Mouse (Mus musculus): ENCODE results near the gene Tmem199. TPM values are rescaled to one million over a fixed set of nuclear protein-coding genes. Genes with fewer than 3 reads are reported as not detected.

Tmem199 gene
- polyA plus RNA-seq, 1 experiment, result 20.5 TPM

DNA sequence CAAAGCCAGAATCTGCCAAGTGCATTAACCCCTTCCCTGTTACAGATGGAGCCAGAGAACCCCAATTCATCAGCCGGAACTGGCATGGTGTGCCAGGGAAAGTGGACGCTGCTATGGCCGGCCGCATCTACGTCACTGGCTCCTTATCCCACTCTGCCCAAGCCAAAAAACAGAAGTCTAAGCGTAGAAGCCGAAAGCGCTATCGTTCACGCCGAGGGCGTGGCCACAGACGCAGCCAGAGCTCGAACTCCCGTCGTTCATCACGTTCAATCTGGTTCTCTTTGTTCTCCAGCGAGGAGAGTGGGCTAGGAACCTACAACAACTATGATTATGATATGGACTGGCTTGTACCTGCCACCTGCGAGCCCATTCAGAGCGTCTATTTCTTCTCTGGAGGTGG is 10.4 kb downstream of the Tmem199 start:
- TF ChIP-seq GATA1 (IDR thresholded peaks at IDR 0.05; ENCODE audit: low read length), result no peak

- no peak for TF ChIP-seq GATA1 (IDR thresholded peaks at IDR 0.05; ENCODE audit: low read length)
These were observed 11.3 kb downstream of the Tmem199 start for GRCm38 (mm10) chr11:78500623-78501202.

DNA sequence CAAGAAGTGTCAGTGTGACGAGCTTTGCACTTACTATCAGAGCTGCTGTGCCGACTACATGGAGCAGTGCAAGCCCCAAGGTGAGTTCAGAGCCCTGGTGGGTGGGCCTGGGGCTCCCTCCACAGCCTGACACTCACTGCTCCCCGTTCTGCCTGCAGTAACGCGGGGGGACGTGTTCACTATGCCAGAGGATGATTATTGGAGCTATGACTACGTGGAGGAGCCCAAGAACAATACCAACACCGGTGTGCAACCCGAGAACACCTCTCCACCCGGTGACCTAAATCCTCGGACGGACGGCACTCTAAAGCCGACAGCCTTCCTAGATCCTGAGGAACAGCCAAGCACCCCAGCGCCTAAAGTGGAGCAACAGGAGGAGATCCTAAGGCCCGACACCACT is 12.4 kb downstream of the Tmem199 start:
- TF ChIP-seq GATA1 (IDR thresholded peaks at IDR 0.05; ENCODE audit: low read length), result no peak

DNA sequence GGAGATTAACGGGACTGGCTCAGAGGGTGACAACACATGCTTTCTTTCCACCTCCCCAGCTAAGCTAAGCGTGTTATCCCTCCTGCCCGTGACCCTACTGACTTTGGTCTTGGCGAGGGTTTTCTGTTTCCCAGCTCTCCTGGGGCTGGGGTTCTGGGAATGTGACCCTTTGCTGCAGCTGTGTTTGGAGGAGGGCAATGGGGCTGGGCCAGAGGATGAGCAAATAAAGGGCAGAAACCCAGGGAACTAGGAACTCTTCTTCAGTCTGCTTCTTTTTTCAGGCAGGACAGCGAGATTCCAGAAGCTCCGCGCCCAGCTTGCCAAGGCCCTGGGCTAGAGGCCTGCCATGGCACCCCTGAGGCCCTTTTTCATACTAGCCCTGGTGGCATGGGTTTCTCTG is 13.0 kb downstream of the Tmem199 start, which contains the start of gene Vtn:
TSS of gene Vtn (plus strand) at position 88 of the 400 bp plus-strand sequence.
- TF ChIP-seq GATA1 (IDR thresholded peaks at IDR 0.05; ENCODE audit: low read length), result no peak

DNA sequence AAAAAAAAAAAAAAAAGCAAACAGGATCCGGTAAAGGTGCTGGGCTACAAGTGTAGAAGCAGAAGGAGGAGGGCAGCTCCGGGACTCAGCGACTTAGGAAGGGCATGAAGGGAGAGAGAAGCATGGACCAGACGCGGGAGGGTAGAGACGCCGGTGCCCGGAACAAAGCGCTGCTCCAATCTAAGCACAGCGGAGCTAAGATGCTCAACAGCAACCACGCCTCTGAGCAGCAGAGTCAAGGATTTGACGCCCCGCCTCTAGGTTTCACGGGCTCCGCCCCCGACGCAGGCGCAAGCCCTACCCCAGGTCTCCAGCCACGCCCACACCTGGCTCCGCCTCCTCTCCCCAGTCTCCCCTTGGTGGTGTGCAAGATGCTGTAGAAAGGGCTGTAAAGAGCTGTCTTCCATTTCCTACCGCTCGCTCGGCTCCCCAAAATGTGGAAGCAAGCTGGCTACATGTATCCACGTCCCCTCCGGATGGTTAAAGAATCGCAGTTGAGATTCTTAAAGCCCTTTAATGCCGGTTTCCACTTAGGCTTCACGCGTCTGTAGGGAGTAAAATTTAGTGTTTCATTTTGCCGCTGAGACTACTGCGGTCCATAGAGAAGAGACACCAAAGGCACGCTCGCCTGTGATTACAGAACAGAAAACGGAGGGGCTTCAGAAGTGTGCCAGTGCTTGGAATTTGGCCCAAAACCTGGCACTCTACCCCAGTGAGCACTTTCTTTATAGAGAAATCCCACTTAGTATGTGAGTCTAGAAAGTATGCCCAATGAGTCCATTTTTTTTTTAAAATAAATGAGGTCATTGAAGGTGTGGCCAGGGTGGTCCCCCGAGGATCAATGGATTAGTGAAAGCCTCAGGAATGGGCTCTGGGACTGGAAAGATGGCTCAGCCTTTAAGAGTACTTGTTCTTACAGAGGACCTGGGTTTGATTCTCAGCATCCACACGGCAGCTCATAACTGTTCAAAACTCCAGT is 14.1 kb downstream of the Tmem199 start, which contains the start of gene Sarm1:
TSS of gene Sarm1 (minus strand) at position 211 of the 979 bp plus-strand sequence.
- no peak for TF ChIP-seq GATA1 (IDR thresholded peaks at IDR 0.05; ENCODE audit: low read length)

DNA sequence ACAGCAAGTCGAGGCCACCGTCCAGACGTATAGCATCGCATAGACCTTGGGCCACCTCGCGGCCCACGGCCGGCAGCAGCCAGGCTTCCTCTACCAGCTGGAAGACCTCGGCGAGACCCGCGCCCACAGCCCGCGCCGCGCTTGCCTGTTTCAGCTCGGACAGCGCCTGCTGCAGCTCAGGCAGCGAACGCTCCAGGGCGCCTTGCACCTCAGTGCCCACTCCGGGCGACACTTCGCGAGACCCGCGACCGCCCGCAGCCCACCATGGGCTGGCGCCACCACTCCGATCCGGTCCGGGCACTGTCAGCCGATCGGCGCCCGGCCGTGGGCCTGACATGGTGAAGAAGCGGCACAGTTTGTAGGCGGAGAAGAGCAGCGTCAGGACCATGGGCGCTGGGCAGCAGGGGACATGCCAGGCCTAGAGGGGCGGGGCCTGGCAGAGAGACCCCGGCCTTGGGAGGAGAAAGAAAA is 14.9 kb downstream of the Tmem199 start:
- TF ChIP-seq GATA1 (IDR thresholded peaks at IDR 0.05; ENCODE audit: low read length), result no peak

DNA sequence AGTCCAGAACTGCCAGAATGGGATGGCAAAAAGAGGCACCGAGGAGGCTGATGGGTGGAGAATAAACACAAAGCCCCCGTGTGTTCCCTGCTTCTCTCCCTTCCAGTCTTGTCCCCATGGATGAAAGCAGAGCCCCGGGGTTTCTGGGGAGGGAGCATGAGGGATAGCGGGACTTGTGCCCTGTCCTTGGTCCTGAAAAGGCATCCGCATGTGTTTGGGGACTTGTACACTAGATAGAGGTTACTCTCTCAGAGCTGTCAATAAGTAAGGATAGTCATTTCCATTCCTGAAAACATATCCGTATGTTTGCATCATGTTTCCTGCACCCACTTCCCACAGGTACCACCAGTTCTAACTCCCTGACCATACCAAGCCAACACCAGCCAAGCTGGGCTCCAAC is 16.1 kb downstream of the Tmem199 start:
- no peak for TF ChIP-seq GATA1 (IDR thresholded peaks at IDR 0.05; ENCODE audit: low read length)

DNA sequence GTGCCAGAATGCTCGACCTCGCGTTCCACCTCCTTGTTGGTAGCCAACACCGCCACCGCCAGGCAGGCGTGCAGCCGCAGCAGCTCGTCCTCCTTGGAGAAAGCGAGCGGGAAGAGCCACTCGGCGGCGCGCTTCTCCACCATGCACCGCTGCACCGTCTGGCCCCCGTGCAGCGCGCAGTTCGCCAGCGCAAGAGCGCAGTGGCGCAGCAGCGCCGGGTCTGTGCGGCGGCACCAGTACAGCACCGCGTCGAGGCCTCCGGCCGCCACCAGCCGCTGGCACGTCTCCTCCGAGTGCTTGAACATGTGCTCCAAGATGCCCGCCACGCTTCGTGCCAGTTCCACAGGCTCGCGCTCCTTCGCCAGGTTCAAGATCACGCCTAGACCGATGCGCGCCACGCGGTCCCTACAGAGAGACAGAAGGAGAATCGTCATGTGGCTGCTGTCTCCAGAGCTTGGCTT is 21.2 kb downstream of the Tmem199 start:
- TF ChIP-seq GATA1 (IDR thresholded peaks at IDR 0.05; ENCODE audit: low read length), result no peak

DNA sequence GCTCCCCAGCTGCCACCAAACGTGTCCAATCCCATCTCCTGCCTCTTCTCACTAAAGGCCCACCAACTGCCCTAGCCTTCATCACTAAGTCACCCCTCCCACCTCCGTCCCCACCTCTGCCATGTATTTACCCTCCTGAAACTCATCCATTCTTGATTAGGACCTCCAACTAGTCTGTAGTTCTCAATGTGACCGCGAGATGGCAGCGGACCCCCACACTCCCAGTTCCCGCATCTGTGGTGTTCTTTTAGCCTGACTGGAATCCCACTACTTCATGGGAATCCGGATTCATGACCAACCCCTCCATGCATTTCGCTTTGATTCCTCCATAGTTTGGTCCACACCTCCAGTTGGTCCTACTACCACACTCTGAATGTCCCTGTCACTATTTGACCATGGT is 23.8 kb downstream of the Tmem199 start:
- TF ChIP-seq GATA1 (IDR thresholded peaks at IDR 0.05; ENCODE audit: low read length), result no peak

- no peak for TF ChIP-seq GATA1 (IDR thresholded peaks at IDR 0.05; ENCODE audit: low read length)
These were observed 28.3 kb downstream of the Tmem199 start for GRCm38 (mm10) chr11:78483639-78484038.

DNA sequence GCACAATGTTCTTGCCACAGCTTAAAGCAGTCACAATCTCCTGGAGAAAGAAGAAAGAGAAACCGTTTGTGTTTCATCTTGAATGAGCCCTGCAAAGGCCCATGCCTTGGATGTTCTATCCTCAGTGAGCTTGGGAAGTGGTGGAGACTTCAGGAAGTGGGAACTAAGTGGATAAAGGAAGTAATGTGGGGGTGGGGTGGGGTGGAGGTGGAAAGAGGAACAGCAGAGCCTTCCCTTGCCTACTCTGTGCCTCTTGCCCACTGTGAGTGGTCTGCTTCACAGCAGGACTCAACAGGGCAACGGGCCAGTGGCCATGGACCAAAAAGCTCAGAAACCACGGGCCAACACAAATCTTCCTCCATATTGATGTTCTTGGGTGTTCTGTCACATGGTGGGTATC is 36.7 kb downstream of the Tmem199 start:
- no peak for TF ChIP-seq GATA1 (IDR thresholded peaks at IDR 0.05; ENCODE audit: low read length)

GRCm38 (mm10) chr11:78471326-78472103 is 40.5 kb downstream of the Tmem199 start:
- no peak for TF ChIP-seq GATA1 (IDR thresholded peaks at IDR 0.05; ENCODE audit: low read length)

DNA sequence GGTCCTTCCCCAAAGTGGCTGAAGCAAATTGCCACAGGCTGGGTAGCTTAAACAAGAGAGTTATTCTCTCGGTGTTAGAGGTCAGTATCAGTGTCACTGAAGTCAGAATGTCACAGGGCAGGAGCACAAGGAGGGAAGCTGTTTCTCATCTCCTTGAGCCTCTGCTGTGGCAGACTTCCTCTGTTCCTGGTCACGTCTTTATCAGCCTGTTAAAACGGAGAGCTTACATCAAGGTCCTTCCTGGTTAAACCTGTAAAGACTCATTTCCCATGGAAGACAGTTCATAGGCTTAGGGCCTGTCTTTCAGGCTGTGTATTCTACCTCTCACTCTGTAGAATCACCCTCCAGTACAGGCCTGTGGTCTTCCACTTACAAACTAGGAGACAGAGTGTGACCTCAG is 44.0 kb downstream of the Tmem199 start:
- no peak for TF ChIP-seq GATA1 (IDR thresholded peaks at IDR 0.05; ENCODE audit: low read length)

DNA sequence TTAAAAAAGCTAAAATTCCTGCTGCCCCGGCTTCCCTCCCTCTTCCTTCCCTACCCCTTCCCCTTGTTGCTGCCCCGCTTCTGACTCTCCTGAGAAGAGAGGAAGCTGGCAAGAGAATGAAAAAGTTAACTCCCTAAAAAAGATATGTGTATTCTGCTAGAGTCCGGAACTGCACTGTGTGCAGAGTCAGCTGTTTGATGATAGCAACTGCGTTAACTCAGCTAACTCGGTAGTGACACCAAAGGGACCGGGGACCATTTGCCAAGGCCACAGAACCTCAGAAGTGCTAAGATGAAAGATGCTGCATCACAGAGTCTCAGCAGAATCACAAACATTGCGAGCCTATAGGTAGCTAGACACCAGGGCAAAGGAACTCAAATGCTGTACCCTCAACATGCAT is 44.5 kb downstream of the Tmem199 start:
- no peak for TF ChIP-seq GATA1 (IDR thresholded peaks at IDR 0.05; ENCODE audit: low read length)

- no peak for TF ChIP-seq GATA1 (IDR thresholded peaks at IDR 0.05; ENCODE audit: low read length)
These were observed 45.6 kb downstream of the Tmem199 start for GRCm38 (mm10) chr11:78466242-78466912.
